Mouse (Mus musculus) gastrocnemius, postnatal 10 days (tissue): ENCODE measurements around the gene Tbxa2r. TPM values are rescaled to one million over a fixed set of nuclear protein-coding genes. Genes with fewer than 3 reads are reported as not detected.

Source experiments
- DNase-seq: peaks from one replicate; pipeline ENCODE4 v3.0.0; 2021; ENCODE audit warnings: mixed read lengths
- total RNA-seq, 2 experiments: library from RNA; stranded (reverse); gene quantifications; 2 replicates each; pipeline ENCODE4 v1.2.3; 2021

Tbxa2r gene
- total RNA-seq, 2 experiments from 2014 or later: 2.3 to 3.8 TPM

DNA sequence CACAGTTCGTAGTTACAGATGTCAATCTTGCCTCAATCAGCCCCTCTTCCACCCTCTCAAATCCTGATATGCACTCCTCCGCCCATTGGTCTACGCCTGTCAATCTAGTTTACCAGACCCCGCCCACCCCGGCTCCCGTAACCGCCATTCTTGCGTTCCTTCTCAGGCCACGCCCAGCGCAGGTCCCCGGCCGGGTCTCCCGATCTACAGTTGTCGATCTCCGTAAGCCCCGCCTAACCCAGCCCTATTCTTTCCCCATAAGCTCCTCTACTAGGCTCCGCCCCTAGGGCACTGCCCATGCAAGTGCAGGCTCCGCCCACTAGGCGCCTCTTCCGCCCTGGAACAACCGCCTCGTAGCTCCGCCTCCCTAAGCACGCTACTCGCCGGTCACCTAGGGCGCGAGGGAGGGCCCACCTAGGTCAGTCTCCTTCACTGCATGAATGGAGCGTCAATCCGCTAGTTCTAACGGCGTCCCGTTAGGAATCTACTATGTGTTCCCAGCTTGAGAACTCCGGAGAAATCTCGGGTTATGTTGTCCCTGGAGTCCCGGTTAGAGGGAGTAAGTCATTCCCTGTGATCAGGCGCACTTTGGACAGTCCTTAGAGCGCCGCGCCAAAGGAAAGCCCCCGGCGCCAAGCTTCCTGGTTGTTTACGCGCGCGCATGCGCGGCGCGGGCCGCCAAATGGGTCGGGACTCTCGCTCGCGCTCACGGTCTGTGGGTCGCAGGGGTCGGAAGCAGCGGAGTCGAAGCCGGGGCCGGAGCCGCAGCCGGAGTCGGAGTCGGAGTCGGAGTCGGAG lies 7.8 kb upstream of the Tbxa2r start, which contains the start of gene Cactin:
Cactin (plus strand) TSS at position 554 of the 798 bp plus-strand sequence.
- peak; percentile 97 for DNase-seq

DNA sequence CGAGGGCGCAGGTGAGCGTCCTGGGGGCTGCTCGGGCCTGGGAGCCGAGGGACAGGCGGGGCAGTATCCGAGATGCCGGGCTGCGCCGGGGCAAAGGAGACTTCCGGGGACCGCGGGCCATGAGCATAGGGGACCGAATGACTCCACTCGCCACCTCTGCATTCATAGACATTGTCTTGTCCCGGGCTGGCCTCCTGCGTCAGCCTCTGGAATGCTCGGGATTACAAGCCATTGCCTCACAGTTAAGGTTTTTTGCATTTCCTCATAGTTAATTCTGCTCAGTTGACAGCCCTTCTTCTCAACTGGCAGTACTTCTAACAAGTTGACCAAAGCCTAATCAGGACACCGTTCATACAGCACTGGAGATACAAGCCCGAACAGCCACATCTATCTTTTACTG lies 7.1 kb upstream of the Tbxa2r start:
- no peak for DNase-seq

DNA sequence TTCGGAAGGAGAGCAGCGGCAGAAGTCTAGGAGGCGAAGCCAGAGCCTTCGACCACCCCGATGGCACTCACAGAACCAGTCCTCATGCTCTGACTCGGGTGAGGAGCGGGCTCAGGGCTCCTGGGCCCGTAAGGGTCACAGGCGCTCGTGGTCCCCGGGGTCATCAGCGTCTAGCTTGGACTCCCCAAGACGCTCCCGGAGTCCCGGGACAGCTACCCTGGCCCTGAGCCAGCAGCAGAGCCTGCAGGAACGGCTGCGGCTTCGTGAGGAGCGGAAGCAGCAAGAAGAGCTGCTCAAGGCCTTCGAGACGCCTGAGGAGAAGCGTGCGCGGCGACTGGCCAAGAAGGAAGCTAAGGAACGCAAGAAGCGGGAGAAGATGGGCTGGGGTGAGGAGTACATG lies 6.1 kb upstream of the Tbxa2r start:
- no peak for DNase-seq

GRCm38 (mm10) chr10:81323141-81323775 lies 5.3 kb upstream of the Tbxa2r start:
- DNase-seq: no peak

- no peak for DNase-seq
Measured at GRCm38 (mm10) chr10:81323791-81324530, 4.6 kb upstream of the Tbxa2r start.

DNA sequence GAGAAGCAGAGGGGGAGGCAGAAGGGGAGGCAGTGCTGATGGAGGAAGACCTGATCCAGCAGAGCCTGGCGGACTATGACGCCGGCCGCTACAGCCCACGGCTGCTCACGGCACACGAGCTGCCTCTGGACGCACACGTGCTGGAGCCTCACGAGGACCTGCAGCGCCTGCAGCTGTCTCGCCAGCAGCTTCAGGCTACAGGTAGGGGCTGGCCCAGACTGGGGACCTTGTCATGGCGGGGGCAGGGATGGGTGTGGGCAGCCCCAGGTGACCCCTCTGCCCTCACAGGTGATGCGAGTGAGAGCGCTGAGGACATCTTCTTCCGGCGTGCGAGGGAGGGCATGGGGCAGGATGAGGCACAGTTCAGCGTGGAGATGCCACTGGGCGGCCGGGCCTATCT lies 3.4 kb upstream of the Tbxa2r start:
- DNase-seq: no peak

- DNase-seq: no peak
Measured at GRCm38 (mm10) chr10:81325781-81326180, 2.8 kb upstream of the Tbxa2r start.

DNA sequence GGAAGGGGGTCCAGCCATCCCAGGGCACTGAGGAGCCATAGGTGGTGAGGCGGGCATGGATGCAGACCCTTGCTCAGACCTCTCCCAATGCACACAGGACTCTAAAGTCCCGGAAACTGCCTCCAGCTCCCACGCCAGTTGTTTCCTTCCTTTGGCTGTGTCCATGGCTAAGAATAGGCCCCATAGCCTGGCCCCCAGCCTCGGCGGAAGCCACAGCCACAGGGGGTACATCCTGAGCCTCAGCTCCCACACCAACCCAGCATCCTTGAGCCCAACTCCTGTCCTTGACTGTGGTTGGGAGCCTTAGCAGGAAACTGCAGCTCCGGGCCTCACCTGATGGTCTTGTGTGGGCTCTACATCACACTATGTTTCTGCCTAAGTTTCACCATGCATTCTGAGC lies 1.7 kb upstream of the Tbxa2r start:
- no peak for DNase-seq

- DNase-seq: no peak
Measured at GRCm38 (mm10) chr10:81327959-81328358, 572 bp upstream of the Tbxa2r start.

- DNase-seq: peak; percentile 55
Measured at GRCm38 (mm10) chr10:81329194-81329975, 854 bp downstream of the Tbxa2r start.

GRCm38 (mm10) chr10:81330007-81330406 lies 1.5 kb downstream of the Tbxa2r start:
- no peak for DNase-seq

GRCm38 (mm10) chr10:81332277-81332676 lies 3.7 kb downstream of the Tbxa2r start:
- no peak for DNase-seq

- DNase-seq: no peak
Measured at GRCm38 (mm10) chr10:81334324-81334723, 5.8 kb downstream of the Tbxa2r start.

DNA sequence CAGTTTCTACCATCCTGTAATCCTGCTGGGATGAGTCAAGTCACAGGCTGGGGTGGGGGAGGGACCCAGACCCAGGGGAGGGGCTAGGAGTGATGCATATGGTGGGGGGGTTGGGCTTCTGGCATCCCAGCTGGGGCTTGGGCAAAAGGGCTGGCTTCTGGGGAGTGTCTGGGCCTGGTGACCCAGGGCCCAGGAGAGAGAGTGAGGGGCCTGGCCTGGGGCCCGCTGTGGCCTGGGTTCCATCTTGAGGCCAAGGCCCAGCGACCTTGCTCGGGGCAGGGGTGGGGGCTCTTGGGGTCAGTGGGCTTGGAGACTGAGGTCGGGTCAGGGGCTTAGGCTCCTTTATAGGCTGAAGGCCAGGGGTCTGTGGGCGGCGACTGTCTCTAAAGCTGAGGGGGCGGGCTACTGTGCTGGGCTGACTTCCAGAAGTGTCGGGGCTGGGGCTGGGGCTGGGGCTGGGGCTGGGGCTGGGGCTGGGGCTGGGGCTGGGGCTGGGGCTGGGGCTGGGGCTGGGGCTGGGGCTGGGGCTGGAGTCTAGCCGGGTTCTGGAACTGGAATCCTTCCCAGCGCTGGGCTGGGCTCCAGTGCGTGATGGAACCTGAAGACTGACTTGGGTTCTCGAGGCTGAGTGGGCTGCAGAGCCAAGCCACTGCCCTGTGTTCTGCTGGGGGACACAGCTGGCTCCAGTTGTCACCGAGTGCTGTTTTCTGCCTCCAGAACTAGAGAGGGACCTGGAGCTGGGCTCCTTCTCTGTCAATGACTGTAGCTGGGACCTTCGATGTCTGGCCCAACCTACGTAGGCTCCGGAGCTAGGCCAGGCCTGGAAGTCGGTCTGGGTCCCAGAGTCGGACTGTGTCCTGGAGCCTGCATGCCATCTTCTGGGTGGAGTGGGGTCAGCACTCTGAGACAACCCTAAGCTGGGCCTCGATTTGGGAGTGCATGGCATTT lies 7.1 kb downstream of the Tbxa2r start:
- peak; percentile 59 for DNase-seq

DNA sequence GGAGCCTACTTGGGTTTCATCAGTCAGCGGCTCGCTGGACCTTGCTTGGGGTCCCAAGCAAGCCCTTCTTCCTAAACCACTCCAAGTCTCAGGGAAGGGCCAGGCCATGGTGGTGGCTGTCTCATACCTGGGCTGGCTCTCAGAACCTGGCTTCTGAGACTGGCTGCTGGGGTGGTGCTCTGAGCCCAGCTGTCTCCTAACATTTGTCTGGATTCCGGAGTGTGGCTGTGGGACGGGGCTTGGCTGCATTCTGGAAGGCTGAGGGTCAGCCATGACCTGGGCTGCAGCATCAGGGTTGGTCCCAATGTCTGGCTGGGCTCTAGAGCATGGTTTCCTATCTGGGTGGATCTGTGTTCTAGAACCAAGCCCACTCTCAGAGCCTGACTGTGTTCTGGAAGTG lies 8.0 kb downstream of the Tbxa2r start:
- no peak for DNase-seq

DNA sequence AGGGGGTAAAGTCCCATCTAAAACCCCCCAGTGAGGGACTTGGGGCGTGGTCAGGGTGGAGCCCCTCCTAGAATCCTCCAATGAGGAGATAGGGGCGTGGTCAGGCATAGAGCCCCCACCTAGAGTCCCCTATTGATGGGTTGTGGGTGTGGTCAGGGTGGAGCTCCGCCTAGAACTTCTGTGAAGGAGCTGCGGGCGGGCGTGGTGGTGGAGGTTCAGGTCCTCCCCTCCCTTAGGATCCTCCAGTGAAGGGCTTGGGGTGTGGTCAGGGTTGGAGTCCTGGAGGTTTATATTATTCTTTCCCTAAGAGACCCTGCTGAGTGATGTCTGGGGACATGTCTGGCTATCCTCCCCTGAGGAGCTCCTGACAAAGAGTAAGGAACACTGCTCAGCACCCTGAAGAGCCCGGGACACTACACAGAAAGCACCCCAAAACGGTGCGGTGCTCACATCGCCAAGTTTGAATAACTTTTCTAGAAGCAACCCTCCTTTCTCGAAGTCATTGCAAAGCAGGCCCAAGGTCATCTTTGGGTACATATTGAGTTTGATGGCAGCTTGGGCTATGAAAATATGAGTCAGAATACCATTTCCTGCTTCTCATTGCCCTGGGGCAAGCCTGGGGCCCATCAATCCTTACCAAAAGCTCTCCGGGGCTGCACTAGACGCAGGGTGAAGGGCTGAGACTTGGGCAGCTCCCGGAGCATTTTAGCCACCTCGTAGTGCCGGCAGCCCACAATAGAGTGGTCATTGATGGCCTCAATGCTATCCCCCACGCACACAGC lies 12.2 kb downstream of the Tbxa2r start:
- no peak for DNase-seq

DNA sequence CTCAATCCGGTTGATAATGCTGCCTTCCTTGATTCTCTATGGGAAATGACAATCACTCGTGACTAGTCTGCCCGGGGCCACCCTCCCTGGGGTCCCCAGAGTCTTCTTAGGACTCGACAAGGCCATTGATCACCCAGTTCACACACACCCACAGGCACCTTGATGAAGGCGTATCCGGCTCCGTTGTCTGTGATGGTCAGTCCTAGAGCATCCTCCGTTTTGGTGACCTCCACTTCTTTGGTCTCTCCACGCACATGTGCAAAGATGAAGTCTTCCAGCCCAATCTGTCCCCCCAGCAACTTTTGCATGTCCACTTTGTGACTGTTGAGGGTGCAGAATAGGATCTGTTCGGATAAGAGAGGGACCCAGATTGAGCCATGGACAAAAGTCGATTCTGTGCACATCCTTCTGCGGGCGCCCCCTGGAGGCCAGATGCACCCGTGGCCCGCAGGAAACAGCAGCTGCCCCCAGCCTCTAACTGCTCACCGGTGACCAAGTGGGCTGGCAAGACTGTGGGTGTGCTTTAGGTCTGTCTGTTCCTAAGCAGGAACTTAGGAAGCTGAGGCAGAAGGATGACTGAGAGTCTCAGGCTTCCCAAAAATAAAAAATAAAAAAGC lies 12.9 kb downstream of the Tbxa2r start:
- DNase-seq: peak; percentile 84

- DNase-seq: peak; percentile 46
Measured at GRCm38 (mm10) chr10:81342686-81343505, 14.4 kb downstream of the Tbxa2r start, which contains the start of gene Gipc3. Gene Gipc3, minus strand, starts transcription at chr10:81343266.
